In genomic region chr4:44910065-44910464, GRCm38 (mm10) we compare ENCODE assay signal across 10 mouse cellular contexts.
DNase-seq lines count a peak whose midpoint lies in the region; ATAC-seq and TF ChIP-seq lines count a peak whose summit lies in the region.
"Had no signal": no experiment of that assay in that cellular context is flagged by ENCODE, and none has a peak within 500 bp of the region (broad histone marks: within the 10 kb centered on the region; RNA-seq: fewer than 3 reads in every experiment).

No protein-coding gene starts in this region.

- H3K9ac ChIP-seq in lung, postnatal 0 days (replicated peaks; ENCODE audit: low read depth) = no peak overlapping the region
- H3K9ac ChIP-seq: midbrain, embryonic 13.5 days had no signal

- H3K4me2 ChIP-seq in lung, postnatal 0 days (replicated peaks; ENCODE audit: low read depth, low read length) = no peak overlapping the region
- H3K4me2 ChIP-seq: midbrain, embryonic 13.5 days had no signal

- H3K27ac ChIP-seq in lung, postnatal 0 days (ENCODE audit: low read length) = no peak overlapping the region
- H3K27ac ChIP-seq: midbrain, embryonic 13.5 days had no signal

- H3K9me3 ChIP-seq in lung, postnatal 0 days (ENCODE audit: low read length) = no peaks in the 10 kb centered on the region
- H3K9me3 ChIP-seq: midbrain, embryonic 13.5 days had no signal

- no peak for ATAC-seq in lung, postnatal 0 days
- ATAC-seq: midbrain, embryonic 13.5 days had no signal

- H3K27me3 ChIP-seq in lung, postnatal 0 days (replicated peaks; ENCODE audit: insufficient read depth, low read length) = no peaks in the 10 kb centered on the region

- H3K36me3 ChIP-seq in lung, postnatal 0 days (ENCODE audit: insufficient read depth, low read length) = no peaks in the 10 kb centered on the region
- H3K36me3 ChIP-seq: midbrain, embryonic 13.5 days had no signal

- TF ChIP-seq CTCF in lung, postnatal 0 days (IDR thresholded peaks at IDR 0.05) = peak; percentile 63

- no peak for TF ChIP-seq EP300 in lung, postnatal 0 days (IDR thresholded peaks at IDR 0.05)

- WGBS in lung, postnatal 0 days = 31% methylated on average over 2 of the region's 2 CpGs

- H3K4me3 ChIP-seq in lung, postnatal 0 days (ENCODE audit: low read depth, low read length) = no peak overlapping the region
- H3K4me3 ChIP-seq: midbrain, embryonic 13.5 days had no signal

- peak; percentile 13 to 14 for DNase-seq in cerebellum, adult 18-20 months
- no peak for DNase-seq in cerebellum, adult 11 months
- DNase-seq in kidney, adult 9 months = peak; percentile 25
- DNase-seq in kidney, postnatal 4 days = no peak
- peak; percentile 65 to 70 for DNase-seq in B cell, adult 2 months
- peak; percentile 23 for DNase-seq in lung, postnatal 0 days (ENCODE audit: low spot score)
- no peak for DNase-seq in thymus, postnatal 4 days
- no peak for DNase-seq in layer of hippocampus, postnatal 36 days
- DNase-seq: adrenal gland, postnatal 36 days had no signal

- no peaks in the 10 kb centered on the region for H3K4me1 ChIP-seq in lung, postnatal 0 days (ENCODE audit: insufficient read depth, low read depth, low read length)

Comparison
In these comparisons a context has a peak if more than half of its experiments do, and no peak if none do; other contexts are left out.
1. DNase-seq: peak in cerebellum, adult 18-20 months (2 of 2), kidney, adult 9 months (single experiment), B cell, adult 2 months (2 of 2) and lung, postnatal 0 days (single experiment); none in cerebellum, adult 11 months (single experiment), kidney, postnatal 4 days (0 of 2), thymus, postnatal 4 days (single experiment) and layer of hippocampus, postnatal 36 days (0 of 2).